Mouse (Mus musculus) megakaryocyte, adult 5-6 weeks (primary cell): Measurements from ENCODE around the gene Pdk2. TPM values are rescaled to one million over a fixed set of nuclear protein-coding genes. Genes with fewer than 3 reads are reported as not detected.

Source experiments
- ATAC-seq: 2 replicates; pipeline ENCODE4 v1.8.0; 2016; ENCODE audit warnings: mild to moderate bottlenecking, inconsistent platforms; ENCODE audit not compliant: poor library complexity, severe bottlenecking
- total RNA-seq, 2 experiments: library from RNA; stranded (forward) in 1 of 2; stranded (reverse) in 1 of 2; fragments of 153-499, 151-499 nt in 1 of 2; fragments of 221-1000, 200-1000 nt in 1 of 2; gene quantifications; 2 replicates each; pipeline versions ENCODE4 v1.2.3 to v1.2.4; 2015 to 2017

Pdk2 gene
- total RNA-seq, 2 experiments from 2014 or later: 0.73 to 6.3 TPM

GRCm38 (mm10) chr11:95006038-95006437 is 35.1 kb downstream of the Pdk2 start:
- ATAC-seq: no peak

- ATAC-seq: no peak
Measured at GRCm38 (mm10) chr11:95004937-95005198, 36.3 kb downstream of the Pdk2 start.

- ATAC-seq: no peak
Measured at GRCm38 (mm10) chr11:95004136-95004936, 36.8 kb downstream of the Pdk2 start.

- ATAC-seq: no peak
Measured at GRCm38 (mm10) chr11:95002705-95003104, 38.4 kb downstream of the Pdk2 start.

- no peak for ATAC-seq
Measured at GRCm38 (mm10) chr11:95001584-95002347, 39.4 kb downstream of the Pdk2 start.

- ATAC-seq: peak; percentile 76
Measured at GRCm38 (mm10) chr11:95001058-95001457, 40.1 kb downstream of the Pdk2 start.

- ATAC-seq: peak; percentile 49
Measured at GRCm38 (mm10) chr11:95000548-95000947, 40.6 kb downstream of the Pdk2 start.

GRCm38 (mm10) chr11:95000128-95000527 is 41.0 kb downstream of the Pdk2 start:
- no peak for ATAC-seq

- no peak for ATAC-seq
Measured at GRCm38 (mm10) chr11:94998041-94998531, 43.1 kb downstream of the Pdk2 start.

GRCm38 (mm10) chr11:94997596-94997995 is 43.6 kb downstream of the Pdk2 start:
- ATAC-seq: no peak

- ATAC-seq: no peak
Measured at GRCm38 (mm10) chr11:94996984-94997383, 44.2 kb downstream of the Pdk2 start.

GRCm38 (mm10) chr11:94996101-94996500 is 45.1 kb downstream of the Pdk2 start:
- ATAC-seq: no peak

- ATAC-seq: no peak
Measured at GRCm38 (mm10) chr11:94994947-94995772, 46.0 kb downstream of the Pdk2 start.

- ATAC-seq: no peak
Measured at GRCm38 (mm10) chr11:94994208-94994814, 46.8 kb downstream of the Pdk2 start.

- peak; percentile 60 for ATAC-seq
Measured at GRCm38 (mm10) chr11:94992754-94993606, 48.2 kb downstream of the Pdk2 start.

- ATAC-seq: no peak
Measured at GRCm38 (mm10) chr11:94992480-94992753, 48.7 kb downstream of the Pdk2 start.

GRCm38 (mm10) chr11:94991641-94992479 is 49.3 kb downstream of the Pdk2 start:
- peak; percentile 8; the same call in 1 of the 2 replicates for ATAC-seq

GRCm38 (mm10) chr11:94990749-94991577 is 50.2 kb downstream of the Pdk2 start, which contains the start of gene Ppp1r9b:
TSS of gene Ppp1r9b (plus strand) at chr11:94991035.
- peak; percentile 68 for ATAC-seq
